Mouse (Mus musculus): ENCODE data around the gene Cryaa.

- no peak for TF ChIP-seq CTCF (IDR thresholded peaks at IDR 0.05; ENCODE audit: insufficient read depth, low read depth, low read length)
- no peak for TF ChIP-seq POLR2A (IDR thresholded peaks at IDR 0.05; ENCODE audit: insufficient read depth, low read depth, low read length)
These were observed 31.6 kb downstream of the Cryaa start for GRCm38 (mm10) chr17:31709121-31709741.

Data from olfactory bulb, adult 2 months (tissue).